Mouse (Mus musculus) liver, embryonic 14.5 days (tissue): Measurements from ENCODE around the gene Sdk1.

ENCODE experiments used
- CTCF ChIP-seq: IDR thresholded peaks from 2 replicates; pipeline ENCODE4 v1.5.1; 2016; ENCODE audit warnings: antibody characterized with exemption, low read depth, control low read depth
- EP300 ChIP-seq: IDR thresholded peaks from 2 replicates; pipeline ENCODE4 v1.6.1; 2016; ENCODE audit warnings: antibody characterized with exemption, low read depth

DNA sequence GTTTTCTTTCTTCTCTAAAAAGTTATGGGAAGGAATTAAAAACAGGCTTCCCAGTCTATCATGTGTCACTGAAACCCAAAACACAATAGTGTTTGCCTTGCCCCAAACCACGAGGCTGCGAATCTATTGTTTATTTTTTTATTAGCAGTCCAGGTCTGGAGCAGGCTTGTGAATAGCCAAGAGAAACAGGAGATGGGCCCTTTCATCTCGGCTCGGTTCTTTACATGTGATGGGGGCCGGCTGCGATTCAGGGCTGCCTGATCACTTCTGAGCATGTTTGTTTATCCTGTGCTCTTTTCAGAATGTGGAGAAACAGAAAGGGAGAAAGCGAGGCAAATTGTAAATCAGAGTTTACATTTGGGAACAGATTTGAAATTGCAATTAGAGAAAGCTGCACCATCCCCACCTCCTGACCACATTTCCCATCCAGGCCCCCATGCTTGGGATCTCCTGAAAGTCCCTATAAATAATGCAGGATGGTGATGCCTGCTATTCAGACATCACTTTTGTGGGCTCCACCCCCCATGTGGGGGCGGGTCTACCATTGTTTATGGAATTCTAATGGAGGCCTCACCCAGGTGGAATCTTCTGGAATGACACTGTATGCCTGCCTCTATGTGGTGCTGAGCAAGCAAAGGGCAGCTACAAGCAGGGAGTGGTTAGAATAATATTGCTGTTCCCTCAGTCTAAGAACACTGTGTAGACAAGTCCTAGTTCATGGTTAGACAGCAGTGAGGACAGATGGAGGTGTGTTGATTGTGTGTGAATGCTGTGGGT is 301.8 kb downstream of the Sdk1 start:
- TF ChIP-seq CTCF (no peak), EP300 (no peak)
